ENCODE assay signal across 8 mouse cellular contexts in the genomic region with DNA sequence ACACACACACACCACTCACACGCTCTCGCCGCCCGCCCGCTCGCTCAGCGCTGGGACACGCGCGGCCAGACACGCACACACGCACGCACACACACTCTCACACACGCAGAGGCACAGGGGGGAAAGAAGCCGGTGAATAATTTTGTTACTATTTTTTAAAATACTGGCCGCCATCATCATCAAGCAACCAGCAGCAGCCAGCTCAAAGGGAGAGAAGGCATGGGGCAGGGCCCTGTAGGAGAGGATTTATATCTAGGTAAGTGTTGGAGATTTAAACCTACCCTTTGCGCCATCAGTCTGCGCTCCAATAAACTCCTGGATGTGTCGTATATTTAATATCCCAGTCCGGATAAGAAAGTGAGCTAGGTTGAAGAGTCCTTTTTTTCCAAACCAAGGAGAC. TPM values are rescaled to one million over a fixed set of nuclear protein-coding genes. Genes with fewer than 3 reads are reported as not detected.
DNase-seq lines count a peak whose midpoint lies in the region; ATAC-seq and TF ChIP-seq lines count a peak whose summit lies in the region.

No protein-coding gene starts in this region.

- no peak for TF ChIP-seq CTCF in layer of hippocampus, adult 2 months (conservative IDR thresholded peaks at IDR 0.05)
- no peak for TF ChIP-seq CTCF in liver, postnatal 0 days (IDR thresholded peaks at IDR 0.05; ENCODE audit: low read depth)

- peaks cover 7% of the 10 kb centered on the region; the same call in 1 of the 2 replicates for H3K36me3 ChIP-seq in hindbrain, embryonic 14.5 days (replicated peaks; ENCODE audit: control insufficient read depth, insufficient read depth)
- no peaks in the 10 kb centered on the region for H3K36me3 ChIP-seq in liver, postnatal 0 days (replicated peaks; ENCODE audit: insufficient read depth, low read length)
- H3K36me3 ChIP-seq in stomach, embryonic 14.5 days (ENCODE audit: control insufficient read depth, insufficient read depth, low read length), result no peaks in the 10 kb centered on the region; the same call in 1 of the 2 replicates

- H3K4me2 ChIP-seq in hindbrain, embryonic 14.5 days (replicated peaks), result peak overlapping the region; percentile 65
- H3K4me2 ChIP-seq in liver, postnatal 0 days (ENCODE audit: low read depth, low read length), result peak overlapping the region; percentile 76
- H3K4me2 ChIP-seq in stomach, embryonic 14.5 days (replicated peaks; ENCODE audit: low read depth, low read length), result peak overlapping the region; percentile 59

- TF ChIP-seq EP300 in liver, postnatal 0 days (IDR thresholded peaks at IDR 0.05; ENCODE audit: low read depth), result no peak

- peaks cover under 1% of the 10 kb centered on the region; the same call in 1 of the 2 replicates for H3K4me1 ChIP-seq in hindbrain, embryonic 14.5 days (replicated peaks; ENCODE audit: control insufficient read depth, insufficient read depth, low read length)
- peaks cover 6% of the 10 kb centered on the region; the same call in 1 of the 2 replicates for H3K4me1 ChIP-seq in liver, postnatal 0 days (ENCODE audit: insufficient read depth)
- peaks cover 2% of the 10 kb centered on the region; the same call in 1 of the 2 replicates for H3K4me1 ChIP-seq in stomach, embryonic 14.5 days (ENCODE audit: control insufficient read depth, insufficient read depth, low read length)

- H3K27me3 ChIP-seq in hindbrain, embryonic 14.5 days (ENCODE audit: control insufficient read depth, insufficient read depth, low read length), result no peaks in the 10 kb centered on the region
- peaks cover 71% of the 10 kb centered on the region for H3K27me3 ChIP-seq in liver, postnatal 0 days (ENCODE audit: insufficient read depth, low read length)
- no peaks in the 10 kb centered on the region for H3K27me3 ChIP-seq in stomach, embryonic 14.5 days (ENCODE audit: control insufficient read depth, insufficient read depth, low read length)

- H3K9ac ChIP-seq in hindbrain, embryonic 14.5 days, result peak overlapping the region; percentile 99
- H3K9ac ChIP-seq in liver, postnatal 0 days (replicated peaks), result no peak overlapping the region
- H3K9ac ChIP-seq in stomach, embryonic 14.5 days (replicated peaks; ENCODE audit: low read depth, low read length), result peak overlapping the region; percentile 98

- no peaks in the 10 kb centered on the region for H3K9me3 ChIP-seq in hindbrain, embryonic 14.5 days (ENCODE audit: control insufficient read depth, low read length)
- H3K9me3 ChIP-seq in liver, postnatal 0 days (ENCODE audit: low read length), result no peaks in the 10 kb centered on the region
- no peaks in the 10 kb centered on the region for H3K9me3 ChIP-seq in stomach, embryonic 14.5 days (ENCODE audit: control insufficient read depth, low read depth, low read length)

- WGBS in hindbrain, embryonic 14.5 days, result 2% methylated on average over 20 of the region's 20 CpGs
- 1% methylated on average over 20 of the region's 20 CpGs for WGBS in liver, postnatal 0 days (ENCODE audit: insufficient replicate concordance)
- WGBS in stomach, embryonic 14.5 days, result 0% methylated on average over 20 of the region's 20 CpGs

- ATAC-seq in hindbrain, embryonic 14.5 days (ENCODE audit: low FRiP score), result no peak
- ATAC-seq in liver, postnatal 0 days, result no peak
- ATAC-seq in stomach, embryonic 14.5 days (ENCODE audit: insufficient number of reproducible peaks, insufficient read depth, low FRiP score, low read depth), result no peak

- peak overlapping the region; percentile 61; the same call in 1 of the 2 replicates for H3K27ac ChIP-seq in layer of hippocampus, adult 2 months
- peak overlapping the region; percentile 99 for H3K27ac ChIP-seq in hindbrain, embryonic 14.5 days
- no peak overlapping the region for H3K27ac ChIP-seq in liver, postnatal 0 days (ENCODE audit: low read depth)
- H3K27ac ChIP-seq in stomach, embryonic 14.5 days (ENCODE audit: low read length), result peak overlapping the region; percentile 100

- H3K4me3 ChIP-seq in layer of hippocampus, adult 2 months, result peak overlapping the region; percentile 64
- peak overlapping the region; percentile 71 for H3K4me3 ChIP-seq in hindbrain, embryonic 14.5 days (replicated peaks; ENCODE audit: low read length)
- H3K4me3 ChIP-seq in liver, postnatal 0 days (ENCODE audit: low read depth, low read length), result peak overlapping the region; percentile 64
- H3K4me3 ChIP-seq in stomach, embryonic 14.5 days (ENCODE audit: low read depth, low read length), result peak overlapping the region; percentile 83

- no peak for DNase-seq in layer of hippocampus, adult 2 months (ENCODE audit: low spot score in 2 of 2)
- no peak for DNase-seq in layer of hippocampus, adult 8-10 months (ENCODE audit: low spot score in 2 of 2)
- DNase-seq in embryo, embryonic 10.5 days (ENCODE audit: low spot score), result peak; percentile 71
- peak; percentile 36 for DNase-seq in hindbrain, embryonic 14.5 days (ENCODE audit: low spot score)
- peak; percentile 19 for DNase-seq in liver, postnatal 0 days
- DNase-seq in adrenal gland, postnatal 25 days, result no peak
- DNase-seq in gastrocnemius, adult 18-20 months (ENCODE audit: low spot score), result no peak

RNA-seq across cellular contexts. Expression of a gene that starts 1.1 kb away (rescaled TPM):
- total RNA-seq in layer of hippocampus, adult 2 months (2021), result 10 to 100 TPM; 43.2 to 45.9 TPM
- 10 to 100 TPM; 43.4 to 69.1 (median 50.4) TPM for total RNA-seq in layer of hippocampus, adult 8-10 months (2022)
- polyA plus RNA-seq in hindbrain, embryonic 14.5 days (2014; fragmentation: Nextera tagmentation; extraction: Ambion mirVana), result 136 and 159 TPM in 2 replicates
- 2.0 and 2.4 TPM in 2 replicates for polyA plus RNA-seq in liver, postnatal 0 days (2015; fragmentation: Nextera tagmentation; extraction: Ambion mirVana)
- polyA plus RNA-seq in stomach, embryonic 14.5 days (2014; fragmentation: Nextera tagmentation; extraction: Ambion mirVana), result 85.0 and 86.3 TPM in 2 replicates
- 258 and 277 TPM in 2 replicates for total RNA-seq in adrenal gland, postnatal 25 days (2021)
- total RNA-seq in gastrocnemius, adult 18-20 months (2021), result 1 to 10 TPM; 1.3 to 1.4 TPM

Comparison
In these comparisons a context has a peak if more than half of its experiments do, and no peak if none do; other contexts are left out.
1. DNase-seq: peak in embryo, embryonic 10.5 days (single experiment), hindbrain, embryonic 14.5 days (single experiment) and liver, postnatal 0 days (single experiment); none in layer of hippocampus, adult 2 months (0 of 2), layer of hippocampus, adult 8-10 months (0 of 2), adrenal gland, postnatal 25 days (single experiment) and gastrocnemius, adult 18-20 months (single experiment).
2. RNA of a gene that starts 1.1 kb away (total RNA-seq): 258 to 277 TPM in adrenal gland, postnatal 25 days, 43.4 to 69.1 TPM in layer of hippocampus, adult 8-10 months and 43.2 to 45.9 TPM in layer of hippocampus, adult 2 months; 1.3 to 1.4 TPM in gastrocnemius, adult 18-20 months; every median in the first group is over 10 times any median in the second.
3. Peak in every context shown above with its lines, with median percentiles within 50 percentile points of each other: H3K4me3 ChIP-seq and H3K4me2 ChIP-seq.